In the genomic region with DNA sequence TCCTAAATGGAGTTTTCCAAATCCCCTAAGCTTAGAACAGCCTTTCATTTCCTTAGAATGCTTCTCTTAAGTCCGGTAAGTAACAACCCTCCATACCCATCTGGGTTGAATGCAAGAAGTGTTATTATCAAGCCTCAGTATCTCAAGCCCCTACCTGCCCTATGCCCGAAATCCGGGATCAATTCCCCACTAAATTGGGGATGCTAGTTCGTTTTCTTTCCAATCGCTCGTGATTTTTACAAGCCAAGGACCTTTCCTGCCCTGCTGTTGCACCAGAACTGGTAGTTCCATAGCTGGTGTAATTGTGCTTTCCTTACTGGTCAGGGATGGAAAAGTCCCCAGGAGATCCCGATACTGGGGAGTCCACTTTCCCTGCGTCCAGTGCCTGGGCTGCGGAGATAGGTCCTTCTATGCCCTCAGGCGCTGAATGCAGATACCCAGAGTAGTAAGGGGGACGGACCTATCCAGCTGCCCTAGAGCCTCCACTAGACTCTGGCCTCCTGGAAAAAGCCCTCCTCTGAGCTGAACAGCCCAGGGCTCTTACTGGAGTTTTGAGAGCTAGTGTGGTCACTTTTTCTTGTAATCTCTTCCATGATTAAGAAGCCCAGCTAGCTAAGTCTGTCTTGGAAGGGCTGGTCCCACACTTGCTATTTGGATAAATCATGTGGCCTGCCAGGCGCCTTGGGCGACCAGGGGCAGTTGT, we compare ENCODE assay signal across 9 mouse cellular contexts. TPM values are rescaled to one million over a fixed set of nuclear protein-coding genes. Genes with fewer than 3 reads are reported as not detected.
DNase-seq lines count a peak whose midpoint lies in the region; ATAC-seq and TF ChIP-seq lines count a peak whose summit lies in the region.
"Had no signal": no experiment of that assay in that cellular context is flagged by ENCODE, and none has a peak within 500 bp of the region (broad histone marks: within the 10 kb centered on the region; RNA-seq: fewer than 3 reads in every experiment).

No protein-coding gene starts in this region.

- no peaks in the 10 kb centered on the region for H3K27me3 ChIP-seq in C2C12 (ENCODE audit: control insufficient read depth, insufficient read depth, insufficient read length)
- no peaks in the 10 kb centered on the region for H3K27me3 ChIP-seq in hindbrain, postnatal 0 days (ENCODE audit: insufficient read depth, low read length)

- peak overlapping the region; percentile 64 for H3K9ac ChIP-seq in hindbrain, postnatal 0 days (replicated peaks; ENCODE audit: low read length)

- peak overlapping the region; percentile 14 for H3K4me3 ChIP-seq in C2C12 (ENCODE audit: insufficient read depth, poor library complexity, severe bottlenecking)
- H3K4me3 ChIP-seq in embryonic fibroblast, embryonic 13.5 days (ENCODE audit: insufficient read depth, low read length), result peak overlapping the region; percentile 80
- H3K4me3 ChIP-seq in hindbrain, postnatal 0 days (ENCODE audit: low read length), result peak overlapping the region; percentile 67

- no peak for ATAC-seq in hindbrain, postnatal 0 days
- no peak for ATAC-seq in megakaryocyte, adult 5-6 weeks (ENCODE audit: poor library complexity, severe bottlenecking)

- no peaks in the 10 kb centered on the region for H3K36me3 ChIP-seq in C2C12 (ENCODE audit: control insufficient read depth, insufficient read depth)
- H3K36me3 ChIP-seq in hindbrain, postnatal 0 days (ENCODE audit: insufficient read depth, low read length), result no peaks in the 10 kb centered on the region

- peaks cover 24% of the 10 kb centered on the region for H3K79me3 ChIP-seq in C2C12 (ENCODE audit: low read depth)

- TF ChIP-seq POLR2A in embryonic fibroblast, embryonic 13.5 days (IDR thresholded peaks at IDR 0.05; ENCODE audit: low read depth, low read length), result peak; percentile 6; the same call in 1 of the 2 replicates

- H3K79me2 ChIP-seq in C2C12 (ENCODE audit: control insufficient read depth, insufficient read depth), result peaks cover 30% of the 10 kb centered on the region

- no peaks in the 10 kb centered on the region for H3K4me1 ChIP-seq in embryonic fibroblast, embryonic 13.5 days (ENCODE audit: control insufficient read depth, insufficient read depth, low read length)
- H3K4me1 ChIP-seq in hindbrain, postnatal 0 days (ENCODE audit: insufficient read depth, low read length), result 0 out of 2 replicates have a peak, but pooled peaks cover 6% of the 10 kb centered on the region

- TF ChIP-seq CTCF in C2C12 (IDR thresholded peaks at IDR 0.05; ENCODE audit: control insufficient read depth, insufficient read depth, insufficient read length), result no peak
- TF ChIP-seq CTCF in embryonic fibroblast, embryonic 13.5 days (IDR thresholded peaks at IDR 0.05; ENCODE audit: borderline replicate concordance, insufficient read depth, low read length), result no peak
- TF ChIP-seq CTCF in hindbrain, postnatal 0 days (IDR thresholded peaks at IDR 0.05; ENCODE audit: low read depth), result no peak

- 4% methylated on average over 13 of the region's 13 CpGs for WGBS in hindbrain, postnatal 0 days

- H3K9me3 ChIP-seq in hindbrain, postnatal 0 days (ENCODE audit: low read length), result no peaks in the 10 kb centered on the region

- peak overlapping the region; percentile 59 for H3K27ac ChIP-seq in embryonic fibroblast, embryonic 13.5 days (ENCODE audit: insufficient read depth, low read length)
- H3K27ac ChIP-seq in hindbrain, postnatal 0 days, result peak overlapping the region; percentile 92

- peak overlapping the region; percentile 42 for H3ac ChIP-seq in C2C12 (ENCODE audit: control insufficient read depth, insufficient read length, low read depth)

- DNase-seq in heart, adult 18-20 months, result peak; percentile 12 to 45
- DNase-seq in heart, adult 8-10 months (ENCODE audit: low spot score), result no peak
- peak; percentile 26 for DNase-seq in hindbrain, postnatal 0 days (ENCODE audit: low spot score)
- DNase-seq in neural tube, embryonic 10.5 days (ENCODE audit: extremely low spot score, low spot score), result peak; percentile 46
- no peak for DNase-seq in spleen, postnatal 10 days (ENCODE audit: low spot score in 2 of 2)

- H3K4me2 ChIP-seq in hindbrain, postnatal 0 days (ENCODE audit: low read depth, low read length), result peak overlapping the region; percentile 75

TF ChIP-seq in C2C12, 6 proteins besides CTCF, POLR2A, EP300 and RAD21:
- TF ChIP-seq USF1 (IDR thresholded peaks at IDR 0.05; ENCODE audit: low read depth) (no peak), CEBPB (IDR thresholded peaks at IDR 0.05; ENCODE audit: low read depth) (no peak), FOSL1 (IDR thresholded peaks at IDR 0.05; ENCODE audit: insufficient read depth, low read length, poor library complexity, severe bottlenecking) (no peak), MYOG (IDR thresholded peaks at IDR 0.05; ENCODE audit: control insufficient read depth, extremely low read depth, insufficient read length) (no peak), MYOD1 (IDR thresholded peaks at IDR 0.05; ENCODE audit: control insufficient read depth, insufficient read length, low read depth) (no peak), MAX (IDR thresholded peaks at IDR 0.05) (no peak)

RNA-seq across cellular contexts. Expression of a gene that starts 1.1 kb away (rescaled TPM):
- 1 to 10 TPM; 4.5 to 7.3 TPM for total RNA-seq in heart, adult 18-20 months (2021)
- 1 to 10 TPM; 5.9 to 8.0 (median 6.1) TPM for total RNA-seq in heart, adult 8-10 months (2022)
- polyA plus RNA-seq in C2C12 (2012; fragmentation: generic; extraction: Trizol), result 7.6 TPM
- 90.6 and 94.9 TPM in 2 replicates for polyA plus RNA-seq in embryonic fibroblast, embryonic 13.5 days (2011; ENCODE audit: insufficient read length, low read depth, missing spikeins)
- 34.4 and 40.9 TPM in 2 replicates for total RNA-seq in hindbrain, postnatal 0 days (2014; rRNA removed)
- polyA plus RNA-seq in hindbrain, postnatal 0 days (2015; fragmentation: Nextera tagmentation; extraction: Ambion mirVana), result 11.7 and 12.5 TPM in 2 replicates
- 0.02 TPM in 2 replicates for total RNA-seq in megakaryocyte, adult 5-6 weeks (2015)
- total RNA-seq in megakaryocyte, adult 5-6 weeks (2017), result not detected in 2 replicates
- total RNA-seq: MEL had no signal

Comparison
In these comparisons a context has a peak if more than half of its experiments do, and no peak if none do; other contexts are left out.
1. DNase-seq: peak in heart, adult 18-20 months (2 of 2), hindbrain, postnatal 0 days (single experiment) and neural tube, embryonic 10.5 days (single experiment); none in heart, adult 8-10 months (single experiment) and spleen, postnatal 10 days (0 of 2).
2. H3K4me3 ChIP-seq: peak in every context shown above with its lines; median percentile 80 in embryonic fibroblast, embryonic 13.5 days; 67 in hindbrain, postnatal 0 days; 14 in C2C12.
3. RNA of a gene that starts 1.1 kb away (total RNA-seq): 34.4 to 40.9 TPM in hindbrain, postnatal 0 days, 4.5 to 7.3 TPM in heart, adult 18-20 months and 5.9 to 8.0 TPM in heart, adult 8-10 months; 0.02 TPM in megakaryocyte, adult 5-6 weeks; every median in the first group is over 4 times any median in the second.